Mouse (Mus musculus) intestine, embryonic 14.5 days (tissue): ENCODE measurements around the gene Tomm34. TPM values are rescaled to one million over a fixed set of nuclear protein-coding genes. Genes with fewer than 3 reads are reported as not detected.
A peak's percentile ranks its signal among the peaks of the same experiment; 100 is the strongest.
"Not testable (repeated sequence)": the region's sequence is repeated elsewhere in the genome, so short reads cannot be mapped to it uniquely, and the experiment has no call there.

ENCODE experiments used
- ATAC-seq: fragments of 200-750 bp; cut with Nextera tagmentation; replicated peaks from 2 replicates; pipeline ENCODE4 v1.8.0; 2017; ENCODE audit warnings: low read depth, moderate number of reproducible peaks, moderate TSS enrichment, moderate library complexity; ENCODE audit not compliant: low FRiP score, low TSS enrichment
- DNase-seq: peaks from one replicate; pipeline ENCODE4 v3.0.0-alpha.2; 2018; ENCODE audit warnings: low spot score
- H3K27ac ChIP-seq: fragments of 300-500 bp; sonication (generic); 2 replicates; pipeline ENCODE4 v1.5.1; 2014; ENCODE audit warnings: low read depth, mild to moderate bottlenecking, control low read depth
- H3K27me3 ChIP-seq: fragments of 300-500 bp; sonication (generic); replicated peaks from 2 replicates; pipeline ENCODE4 v1.6.1; 2014; ENCODE audit warnings: low read length, control low read depth; ENCODE audit not compliant: control insufficient read depth, insufficient read depth
- H3K36me3 ChIP-seq: fragments of 300-500 bp; sonication (generic); 2 replicates; pipeline ENCODE4 v1.6.1; 2014; ENCODE audit warnings: low read length, control low read depth; ENCODE audit not compliant: control insufficient read depth, insufficient read depth
- H3K4me1 ChIP-seq: fragments of 300-500 bp; sonication (generic); replicated peaks from 2 replicates; pipeline ENCODE4 v1.6.1; 2014; ENCODE audit warnings: low read length, control low read depth, mixed read lengths; ENCODE audit not compliant: control insufficient read depth, insufficient read depth
- H3K4me2 ChIP-seq: fragments of 300-500 bp; sonication (generic); 2 replicates; pipeline ENCODE4 v1.6.1; 2014; ENCODE audit warnings: low read length
- H3K4me3 ChIP-seq: fragments of 300-500 bp; sonication (generic); 2 replicates; pipeline ENCODE4 v1.5.1; 2014; ENCODE audit warnings: low read depth, low read length, control low read depth, mixed read lengths
- H3K9ac ChIP-seq: fragments of 300-500 bp; sonication (generic); 2 replicates; pipeline ENCODE4 v1.6.1; 2014; ENCODE audit warnings: mild to moderate bottlenecking, low read length
- H3K9me3 ChIP-seq: fragments of 300-500 bp; sonication (generic); 2 replicates; pipeline ENCODE4 v1.6.1; 2016; ENCODE audit warnings: low read length, control low read depth; ENCODE audit not compliant: control insufficient read depth
- WGBS: fragments of 180-500 bp; shearing (Covaris S2); extraction: QIAGEN DNeasy Blood & Tissue Kit; methylation state at CpG from one replicate; pipeline ENCODE4 v1.1.7; 2014; 5-methylcytosine and 5-hydroxymethylcytosine counted together
- polyA plus RNA-seq: library from polyadenylated mRNA; unstranded; fragments of >200 nt; fragmentation: Nextera tagmentation; extraction: Ambion mirVana; gene quantifications from 2 replicates; pipeline ENCODE4 v1.2.1, GENCODE M21; 2014

Tomm34 gene
- polyA plus RNA-seq, 1 experiment from 2014 or later: 65.9 TPM

- Histone ChIP-seq H3K9ac (no peak overlapping the region), H3K4me1 (peaks cover 26% of the 10 kb centered on the region), H3K9me3 (no peaks in the 10 kb centered on the region), H3K4me2 (no peak overlapping the region), H3K27ac (no peak overlapping the region), H3K27me3 (no peaks in the 10 kb centered on the region), H3K36me3 (no peaks in the 10 kb centered on the region), H3K4me3 (no peak overlapping the region)
- 86% methylated on average over 7 of the region's 7 CpGs for WGBS
- no peak for ATAC-seq
- no peak for DNase-seq
Observed at GRCm38 (mm10) chr2:164073120-164073519, 2.2 kb upstream of the Tomm34 start.

GRCm38 (mm10) chr2:164072109-164072508, 1.1 kb upstream of the Tomm34 start:
- ATAC-seq (no peak), DNase-seq (no peak)
- no peaks in the 10 kb centered on the region for H3K36me3 ChIP-seq
- peaks cover 26% of the 10 kb centered on the region for H3K4me1 ChIP-seq
- H3K27me3 ChIP-seq: no peaks in the 10 kb centered on the region
- WGBS: 63% methylated on average over 2 of the region's 2 CpGs
- H3K4me3 ChIP-seq: no peak overlapping the region
- no peaks in the 10 kb centered on the region for H3K9me3 ChIP-seq
- no peak overlapping the region for H3K9ac ChIP-seq
- H3K4me2 ChIP-seq: no peak overlapping the region
- H3K27ac ChIP-seq: no peak overlapping the region

DNA sequence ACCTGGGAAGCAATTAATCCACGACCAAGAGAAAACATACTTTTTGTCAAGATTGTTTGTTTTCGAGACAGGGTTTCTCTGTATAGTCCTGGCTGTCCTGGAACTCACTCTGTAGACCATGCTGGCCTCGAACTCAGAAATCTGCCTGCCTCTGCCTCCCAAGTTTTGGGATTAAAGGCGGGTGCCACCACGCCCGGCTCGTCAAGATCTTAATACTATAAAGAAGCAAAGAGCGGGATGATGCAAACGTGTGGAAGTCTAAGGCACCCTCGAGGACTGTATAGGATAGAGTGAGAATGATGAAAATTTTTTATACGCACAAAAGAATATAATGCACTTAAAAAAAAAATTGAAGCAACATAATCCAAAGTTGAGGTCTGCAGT, 460 bp upstream of the Tomm34 start:
- Histone ChIP-seq H3K27ac (0 out of 2 replicates have a peak overlapping the region, but pooled peaks have one; percentile 69), H3K4me3 (peak overlapping the region; percentile 89; the same call in 1 of the 2 replicates), H3K4me2 (peak overlapping the region; percentile 77), H3K4me1 (peaks cover 26% of the 10 kb centered on the region)
- ATAC-seq: peak; percentile 3; the same call in 1 of the 2 replicates
- H3K36me3 ChIP-seq, H3K9ac ChIP-seq, H3K27me3 ChIP-seq, H3K9me3 ChIP-seq, DNase-seq: not testable (repeated sequence)
- 78% methylated on average over 11 of the region's 11 CpGs for WGBS

DNA sequence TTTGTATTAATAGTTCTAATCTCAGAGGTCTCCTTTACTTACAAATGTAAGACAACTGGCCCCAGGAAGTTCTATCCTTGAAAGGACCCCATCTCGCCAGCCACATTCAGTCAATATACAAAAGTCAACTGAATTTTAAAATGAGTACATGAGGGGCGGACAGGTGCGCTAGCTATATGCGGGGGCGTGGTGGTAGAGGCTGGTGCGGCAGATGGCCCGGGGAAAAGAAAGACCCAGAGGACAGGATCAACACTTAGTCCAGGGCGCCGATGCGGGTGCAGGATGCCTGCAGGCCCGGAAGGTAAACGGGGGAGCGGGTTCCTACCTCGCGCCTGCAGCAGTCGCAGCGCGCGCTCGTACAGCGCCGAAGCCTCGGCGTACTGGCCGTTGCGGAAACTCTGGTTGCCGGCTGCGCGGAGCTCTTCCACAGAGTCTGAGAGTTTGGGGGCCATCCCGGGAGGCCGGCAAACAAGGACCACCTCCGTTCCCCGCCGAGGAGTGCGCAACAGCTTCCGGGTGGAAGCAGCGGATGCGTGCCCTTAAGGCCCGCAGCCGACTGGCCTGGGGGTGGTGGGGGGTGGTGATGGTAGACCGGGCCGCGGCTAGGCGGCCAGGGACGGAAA, 716 bp downstream of the Tomm34 start, which contains the start of gene Stk4:
Gene Stk4 (plus strand): TSS at position 181 of the 623 bp plus-strand sequence.
- H3K27ac ChIP-seq: peak within 1 kb of the TSS; percentile 69
- peak within 1 kb of the TSS; percentile 89 for H3K4me3 ChIP-seq
- ATAC-seq (peak; percentile 24), DNase-seq (no peak)
- peak within 1 kb of the TSS; percentile 70 for H3K9ac ChIP-seq
- peak within 1 kb of the TSS; percentile 77 for H3K4me2 ChIP-seq
- peaks cover 14% of the 10 kb centered on the region for H3K36me3 ChIP-seq
- under 1% methylated on average over 45 of the region's 45 CpGs for WGBS
- H3K4me1 ChIP-seq: peaks cover 23% of the 10 kb centered on the region
- H3K9me3 ChIP-seq: no peaks in the 10 kb centered on the region
- no peaks in the 10 kb centered on the region for H3K27me3 ChIP-seq

DNA sequence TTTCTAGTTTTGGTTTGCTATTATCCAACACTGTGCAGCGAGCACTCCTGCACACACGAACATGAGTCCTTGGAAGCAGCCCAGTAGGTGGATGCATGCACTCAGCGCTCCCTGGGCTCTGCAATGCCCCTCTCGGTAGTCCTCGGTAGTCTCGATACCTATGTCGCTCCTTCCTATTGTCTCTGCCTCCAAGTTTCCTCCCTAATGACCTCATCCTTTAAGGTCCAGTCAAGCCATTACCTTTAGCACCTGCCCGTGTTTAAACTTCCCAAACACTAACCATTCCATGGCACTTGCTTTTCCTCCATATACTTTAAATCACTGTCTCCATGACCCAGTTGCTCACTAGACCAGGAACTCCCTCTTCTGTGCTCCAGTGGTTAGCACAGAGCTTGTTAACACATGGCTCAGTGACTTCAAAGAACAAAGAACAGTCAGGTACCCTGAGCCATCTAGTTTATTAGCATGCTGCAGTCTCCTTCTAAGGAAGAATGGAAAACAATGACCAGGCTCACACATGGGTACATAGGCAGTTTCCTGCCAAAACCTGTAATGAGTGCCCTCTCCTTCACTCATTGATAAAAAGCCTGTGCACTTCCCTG, 11.2 kb downstream of the Tomm34 start:
- Histone ChIP-seq H3K27ac (no peak overlapping the region), H3K9ac (no peak overlapping the region), H3K4me1 (no peaks in the 10 kb centered on the region), H3K27me3 (no peaks in the 10 kb centered on the region), H3K36me3 (peaks cover 89% of the 10 kb centered on the region), H3K4me3 (no peak overlapping the region), H3K4me2 (no peak overlapping the region), H3K9me3 (no peaks in the 10 kb centered on the region)
- WGBS: 91% methylated on average over 8 of the region's 8 CpGs
- ATAC-seq (no peak), DNase-seq (no peak)

- Histone ChIP-seq H3K4me2 (no peak overlapping the region), H3K27me3 (no peaks in the 10 kb centered on the region), H3K9me3 (no peaks in the 10 kb centered on the region), H3K4me1 (no peaks in the 10 kb centered on the region), H3K27ac (no peak overlapping the region), H3K4me3 (no peak overlapping the region), H3K36me3 (peaks cover 81% of the 10 kb centered on the region), H3K9ac (no peak overlapping the region)
- 89% methylated on average over 8 of the region's 8 CpGs for WGBS
- no peak for DNase-seq
- ATAC-seq: no peak
Observed at GRCm38 (mm10) chr2:164054671-164055070, 16.3 kb downstream of the Tomm34 start.

DNA sequence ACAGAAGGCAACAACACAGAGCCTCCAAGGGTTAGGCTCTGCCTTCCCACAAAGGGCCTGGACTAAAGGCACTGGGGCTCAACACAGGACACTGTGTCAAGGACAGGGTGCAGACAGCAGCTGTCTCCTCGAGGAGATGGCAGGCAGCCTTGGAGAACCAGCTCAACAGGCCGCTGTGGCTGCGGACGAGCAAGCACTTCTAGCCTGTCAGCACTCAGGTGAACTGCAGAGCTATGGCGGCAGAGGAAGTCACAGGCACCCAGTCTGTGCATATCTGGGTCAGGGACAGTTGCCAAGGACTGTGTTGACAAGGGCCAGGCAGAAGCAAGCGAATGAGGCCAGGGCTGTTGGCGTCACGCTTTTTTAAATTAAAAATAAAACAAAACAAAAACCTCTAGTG, 17.2 kb downstream of the Tomm34 start:
- 90% methylated on average over 8 of the region's 8 CpGs for WGBS

DNA sequence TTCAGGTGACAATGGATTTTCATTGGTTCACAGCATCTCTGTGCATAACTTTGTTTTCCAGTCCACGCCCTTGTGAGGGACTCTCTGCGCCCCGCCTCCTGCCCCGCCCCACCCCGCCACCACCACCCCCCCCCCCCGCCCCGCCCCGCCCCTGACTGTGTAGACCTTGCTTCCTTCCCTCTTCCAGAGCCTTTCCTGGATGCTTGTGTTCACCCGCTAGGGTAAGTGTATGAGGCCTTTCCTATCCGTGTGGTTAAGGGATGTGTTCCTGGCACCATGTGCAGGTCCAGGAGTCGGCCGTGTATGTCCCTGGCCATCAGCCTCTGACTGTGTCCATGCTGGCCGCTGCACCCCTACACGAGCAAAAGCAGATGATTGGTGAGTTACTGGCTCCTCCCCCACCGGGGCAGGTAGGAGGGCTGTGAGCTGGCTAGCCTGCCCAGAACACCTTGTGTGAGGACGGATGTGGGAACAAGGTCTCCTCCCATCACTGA, 23.7 kb downstream of the Tomm34 start:
- DNase-seq (peak; percentile 72), ATAC-seq (peak; percentile 69)
- Histone ChIP-seq H3K27me3 (no peaks in the 10 kb centered on the region), H3K36me3 (peaks cover 10% of the 10 kb centered on the region), H3K4me2 (peak overlapping the region; percentile 40), H3K9me3 (no peaks in the 10 kb centered on the region), H3K27ac (no peak overlapping the region), H3K9ac (no peak overlapping the region), H3K4me1 (no peaks in the 10 kb centered on the region), H3K4me3 (peak overlapping the region; percentile 20)
- WGBS: 2% methylated on average over 13 of the region's 16 CpGs

More for the DNA sequence above, 17.2 kb downstream of the Tomm34 start:
- no peaks in the 10 kb centered on the region for H3K27me3 ChIP-seq
- no peak for DNase-seq
- no peak for ATAC-seq
- no peak overlapping the region for H3K9ac ChIP-seq
- no peak overlapping the region for H3K27ac ChIP-seq
- no peak overlapping the region for H3K4me2 ChIP-seq
- no peaks in the 10 kb centered on the region for H3K4me1 ChIP-seq
- H3K36me3 ChIP-seq: peaks cover 72% of the 10 kb centered on the region
- no peak overlapping the region for H3K4me3 ChIP-seq
- H3K9me3 ChIP-seq: no peaks in the 10 kb centered on the region
